Comparison of ENCODE assay signal across 10 mouse cellular contexts in genomic region chr7:34720882-34721649, GRCm38 (mm10).
DNase-seq lines count a peak whose midpoint lies in the region; ATAC-seq and TF ChIP-seq lines count a peak whose summit lies in the region.
"Had no signal": no experiment of that assay in that cellular context is flagged by ENCODE, and none has a peak within 500 bp of the region (broad histone marks: within the 10 kb centered on the region; RNA-seq: fewer than 3 reads in every experiment).

No protein-coding gene starts in this region.

- H3K9me3 ChIP-seq in intestine, embryonic 15.5 days = no peaks in the 10 kb centered on the region
- no peaks in the 10 kb centered on the region for H3K9me3 ChIP-seq in intestine, embryonic 16.5 days (ENCODE audit: control insufficient read depth, low read length)
- H3K9me3 ChIP-seq in ES-Bruce4 (replicated peaks; ENCODE audit: control insufficient read depth, insufficient read depth, low read length, poor library complexity, severe bottlenecking) = no peaks in the 10 kb centered on the region
- H3K9me3 ChIP-seq in limb, embryonic 10.5 days (replicated peaks) = no peaks in the 10 kb centered on the region
- H3K9me3 ChIP-seq: liver, embryonic 13.5 days had no signal

- peaks cover 8% of the 10 kb centered on the region; the same call in 1 of the 2 replicates for H3K4me1 ChIP-seq in intestine, embryonic 15.5 days (replicated peaks)
- H3K4me1 ChIP-seq in intestine, embryonic 16.5 days (ENCODE audit: control insufficient read depth, insufficient read depth, low read length) = peaks cover 15% of the 10 kb centered on the region
- H3K4me1 ChIP-seq in ES-Bruce4 (ENCODE audit: control insufficient read depth, insufficient read depth, low read length) = peaks cover 9% of the 10 kb centered on the region
- peaks cover 39% of the 10 kb centered on the region for H3K4me1 ChIP-seq in limb, embryonic 10.5 days
- H3K4me1 ChIP-seq: liver, embryonic 13.5 days had no signal

- no peaks in the 10 kb centered on the region for H3K36me3 ChIP-seq in intestine, embryonic 15.5 days
- no peaks in the 10 kb centered on the region for H3K36me3 ChIP-seq in intestine, embryonic 16.5 days (ENCODE audit: control insufficient read depth, insufficient read depth, low read length)
- H3K36me3 ChIP-seq in ES-Bruce4 (ENCODE audit: control insufficient read depth, insufficient read depth, low read length, poor library complexity, severe bottlenecking) = no peaks in the 10 kb centered on the region
- H3K36me3 ChIP-seq in limb, embryonic 10.5 days = no peaks in the 10 kb centered on the region
- H3K36me3 ChIP-seq: liver, embryonic 13.5 days had no signal

- DNase-seq in brain, adult 2 months (ENCODE audit: low read depth, low spot score) = peak; percentile 66
- DNase-seq in limb, embryonic 10.5 days (ENCODE audit: low spot score) = no peak
- no peak for DNase-seq in urinary bladder, postnatal 10 days (ENCODE audit: low spot score)
- no peak for DNase-seq in thymus, postnatal 36 days
- no peak for DNase-seq in left cerebral cortex, adult 11 months (ENCODE audit: low spot score)
- DNase-seq: liver, embryonic 13.5 days had no signal

- WGBS in intestine, embryonic 15.5 days = 62% methylated on average over 5 of the region's 5 CpGs
- 58% methylated on average over 5 of the region's 5 CpGs for WGBS in intestine, embryonic 16.5 days
- WGBS in limb, embryonic 10.5 days = 51% methylated on average over 5 of the region's 5 CpGs

- no peak overlapping the region for H3K4me3 ChIP-seq in intestine, embryonic 15.5 days (replicated peaks)
- H3K4me3 ChIP-seq in intestine, embryonic 16.5 days (ENCODE audit: low read length) = no peak overlapping the region
- H3K4me3 ChIP-seq in ES-Bruce4 (ENCODE audit: low read depth, low read length) = no peak overlapping the region
- H3K4me3 ChIP-seq in limb, embryonic 10.5 days = no peak overlapping the region
- H3K4me3 ChIP-seq: liver, embryonic 13.5 days had no signal

- H3K4me2 ChIP-seq in intestine, embryonic 15.5 days (replicated peaks) = no peak overlapping the region
- no peak overlapping the region for H3K4me2 ChIP-seq in intestine, embryonic 16.5 days (ENCODE audit: low read depth, low read length)
- H3K4me2 ChIP-seq: liver, embryonic 13.5 days had no signal

- no peak overlapping the region for H3K9ac ChIP-seq in intestine, embryonic 15.5 days
- H3K9ac ChIP-seq in intestine, embryonic 16.5 days (ENCODE audit: low read depth, low read length) = no peak overlapping the region
- H3K9ac ChIP-seq in ES-Bruce4 (ENCODE audit: low read depth, poor library complexity, severe bottlenecking) = 0 out of 2 replicates have a peak overlapping the region, but pooled peaks have one; percentile 6
- H3K9ac ChIP-seq: liver, embryonic 13.5 days had no signal

- H3K27ac ChIP-seq in intestine, embryonic 15.5 days = no peak overlapping the region
- no peak overlapping the region; the same call in 1 of the 2 replicates for H3K27ac ChIP-seq in intestine, embryonic 16.5 days (ENCODE audit: low read length)
- H3K27ac ChIP-seq in ES-Bruce4 (ENCODE audit: insufficient read depth, low read length) = peak overlapping the region; percentile 87
- peak overlapping the region; percentile 42 for H3K27ac ChIP-seq in limb, embryonic 10.5 days
- H3K27ac ChIP-seq: liver, embryonic 13.5 days had no signal

- no peaks in the 10 kb centered on the region for H3K27me3 ChIP-seq in intestine, embryonic 15.5 days (replicated peaks)
- H3K27me3 ChIP-seq in intestine, embryonic 16.5 days (replicated peaks; ENCODE audit: control insufficient read depth, insufficient read depth, low read length) = no peaks in the 10 kb centered on the region
- H3K27me3 ChIP-seq in ES-Bruce4 (ENCODE audit: control insufficient read depth, insufficient read depth, low read length, poor library complexity, severe bottlenecking) = no peaks in the 10 kb centered on the region
- H3K27me3 ChIP-seq in limb, embryonic 10.5 days (ENCODE audit: low read depth, poor library complexity, severe bottlenecking) = peaks cover 14% of the 10 kb centered on the region; the same call in 1 of the 2 replicates
- H3K27me3 ChIP-seq: liver, embryonic 13.5 days had no signal

- no peak for TF ChIP-seq CTCF in ES-Bruce4 (IDR thresholded peaks at IDR 0.05; ENCODE audit: low read depth, low read length)

- TF ChIP-seq EP300 in ES-Bruce4 (IDR thresholded peaks at IDR 0.05; ENCODE audit: insufficient read depth, low read depth, low read length) = peak; percentile 88

- no peak for TF ChIP-seq POLR2A in ES-Bruce4 (IDR thresholded peaks at IDR 0.05; ENCODE audit: insufficient read depth, low read length)

- ATAC-seq in intestine, embryonic 15.5 days = peak; percentile 19; the same call in 1 of the 2 replicates
- ATAC-seq in intestine, embryonic 16.5 days = no peak
- ATAC-seq: inflammation-experienced regulatory T-cells, adult 6 months had no signal

Comparison
In these comparisons a context has a peak if more than half of its experiments do, and no peak if none do; other contexts are left out.
1. H3K27ac ChIP-seq: peak in ES-Bruce4 (single experiment) and limb, embryonic 10.5 days (single experiment); none in intestine, embryonic 15.5 days (single experiment) and intestine, embryonic 16.5 days (single experiment).